Mouse (Mus musculus) cerebellum, postnatal 25 days (tissue): ENCODE results near the gene Ubxn4.
"Not testable (repeated sequence)": the region's sequence is repeated elsewhere in the genome, so short reads cannot be mapped to it uniquely, and the experiment has no call there.

ENCODE experiments used
- DNase-seq, 2 experiments: peaks; one replicate each; pipeline ENCODE4 v3.0.0; 2021; ENCODE audit warnings: mixed read lengths in 2 of 2

The Ubxn4 gene

GRCm38 (mm10) chr1:128314665-128315064 lies 70.9 kb downstream of the Ubxn4 start:
- no peak for DNase-seq

GRCm38 (mm10) chr1:128319266-128319665 lies 75.5 kb downstream of the Ubxn4 start:
- not testable (repeated sequence) for DNase-seq

GRCm38 (mm10) chr1:128323026-128323643 lies 79.4 kb downstream of the Ubxn4 start:
- DNase-seq, result no peak

- DNase-seq, result no peak
Measured at GRCm38 (mm10) chr1:128324776-128325175, 81.0 kb downstream of the Ubxn4 start.

GRCm38 (mm10) chr1:128327165-128327564 lies 83.4 kb downstream of the Ubxn4 start:
- no peak for DNase-seq

GRCm38 (mm10) chr1:128328218-128328617 lies 84.5 kb downstream of the Ubxn4 start, which contains the start of gene Lct:
Gene Lct, minus strand, starts transcription at chr1:128328318.
- DNase-seq, result no peak
